Mouse (Mus musculus): ENCODE results near the gene Lrrc8d. TPM values are rescaled to one million over a fixed set of nuclear protein-coding genes. Genes with fewer than 3 reads are reported as not detected.

Gene Lrrc8d
- total RNA-seq (2014; rRNA removed; ENCODE audit: low replicate concordance) (5.5 and 8.8 TPM in 2 replicates), polyA plus RNA-seq (2015; fragmentation: Nextera tagmentation; extraction: Ambion mirVana) (8.5 and 10.0 TPM in 2 replicates)

DNA sequence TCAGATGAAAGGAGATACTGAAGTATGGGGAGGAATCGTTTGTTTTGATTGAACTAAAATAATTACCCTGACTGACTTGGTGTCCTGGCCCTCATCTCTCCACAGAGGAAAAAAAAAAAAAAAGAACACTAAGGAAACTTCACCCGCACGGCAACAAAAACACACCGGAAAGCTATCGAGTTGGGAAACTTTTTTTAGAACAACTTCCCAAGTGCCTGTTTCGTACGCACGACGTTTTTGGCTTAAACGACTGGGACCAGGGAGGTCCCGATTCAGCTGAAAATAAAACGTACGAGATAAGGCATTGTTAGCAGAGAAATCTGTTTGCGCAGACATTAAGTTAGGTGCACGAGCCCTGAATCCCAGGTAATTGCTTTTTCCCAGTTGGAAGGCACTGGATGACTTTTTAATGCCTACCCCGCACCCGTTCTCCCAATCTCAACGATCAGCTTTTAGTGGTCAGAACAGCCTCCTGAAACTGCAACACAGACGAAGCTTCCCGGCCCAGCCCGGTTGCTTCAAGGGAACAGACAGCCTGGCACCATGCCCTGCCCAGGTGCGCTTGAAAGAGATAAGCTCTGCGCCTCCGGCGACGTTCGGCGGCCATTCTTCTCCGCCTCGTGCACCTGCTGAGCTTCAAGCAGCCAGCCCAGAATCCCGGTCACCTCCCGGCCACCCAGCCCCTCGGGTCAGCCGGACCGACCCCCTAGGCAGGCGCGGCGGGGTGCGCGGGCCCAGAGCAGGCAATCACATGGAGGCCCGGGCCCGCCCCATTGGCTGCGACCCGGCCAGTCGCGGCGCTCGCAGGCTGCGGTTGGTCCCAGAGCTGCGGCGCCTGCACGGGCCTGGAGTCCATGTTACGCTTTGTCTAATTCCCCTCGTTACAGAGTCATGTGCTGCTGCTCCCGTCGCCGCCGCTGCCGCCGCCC lies at the start of gene Lrrc8d:
Gene Lrrc8d, plus strand, starts transcription at position 829 of the 929 bp plus-strand sequence.
- 1% methylated on average over 60 of the region's 60 CpGs for WGBS
- H3K9me3 ChIP-seq (replicated peaks; ENCODE audit: control insufficient read depth, low read length): no peaks in the 10 kb centered on the region
- H3K4me2 ChIP-seq (ENCODE audit: low read depth, low read length): peak within 1 kb of the TSS; percentile 96
- ATAC-seq (ENCODE audit: insufficient read depth, low read depth) (peak; percentile 93), DNase-seq (ENCODE audit: low spot score) (peak; percentile 83)
- peaks cover 13% of the 10 kb centered on the region for H3K4me1 ChIP-seq (ENCODE audit: control insufficient read depth, insufficient read depth)
- peak within 1 kb of the TSS; percentile 94 for H3K4me3 ChIP-seq (ENCODE audit: low read depth, low read length)
- no peaks in the 10 kb centered on the region for H3K27me3 ChIP-seq (ENCODE audit: control insufficient read depth, insufficient read depth, low read length)
- peak within 1 kb of the TSS; percentile 91 for H3K27ac ChIP-seq (ENCODE audit: low read depth)
- TF ChIP-seq CTCF (IDR thresholded peaks at IDR 0.05; ENCODE audit: low read depth) (no peak), EP300 (IDR thresholded peaks at IDR 0.05; ENCODE audit: low read depth) (no peak)
- H3K9ac ChIP-seq (replicated peaks; ENCODE audit: low read depth, low read length): peak within 1 kb of the TSS; percentile 93
- no peaks in the 10 kb centered on the region for H3K36me3 ChIP-seq (replicated peaks; ENCODE audit: control insufficient read depth, insufficient read depth, low read length)

DNA sequence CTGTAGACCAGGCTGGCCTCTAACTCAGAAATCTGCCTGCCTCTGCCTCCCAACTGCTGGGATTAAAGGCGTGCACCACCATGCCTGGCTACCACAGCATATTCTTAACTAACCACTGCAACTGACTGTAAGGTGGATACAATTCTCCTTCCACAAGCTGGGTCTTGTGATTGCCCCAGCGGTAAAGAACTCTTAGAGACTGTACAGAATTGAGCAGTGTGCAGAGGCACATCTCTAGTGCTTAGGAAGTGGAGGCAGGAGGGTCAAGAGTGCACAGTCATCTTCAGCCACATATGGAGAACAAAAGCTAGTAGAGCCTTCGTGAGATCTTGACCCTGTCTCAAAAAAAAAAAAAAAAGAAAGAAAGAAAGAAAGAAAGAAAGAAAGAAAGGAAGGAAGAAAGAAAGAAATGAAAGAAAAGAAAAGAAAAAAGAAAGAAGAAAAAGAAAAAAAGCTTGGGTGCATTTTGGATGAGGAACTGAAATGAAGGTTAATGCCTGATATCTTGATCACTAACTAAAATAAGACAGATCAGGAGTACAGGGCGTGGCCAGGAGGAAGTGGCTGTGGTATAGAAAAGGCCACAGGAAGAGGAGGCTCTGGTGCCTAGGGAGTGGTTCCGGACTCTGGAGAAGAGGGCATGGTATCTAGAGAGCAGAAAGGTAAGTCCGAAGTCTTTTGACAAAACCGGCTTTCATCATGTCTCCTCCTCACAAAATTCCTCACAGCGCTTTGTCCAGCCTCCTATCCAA lies 48.9 kb upstream of the Lrrc8d start:
- 80% methylated on average over 8 of the region's 8 CpGs for WGBS
- no peak for TF ChIP-seq EP300 (IDR thresholded peaks at IDR 0.05; ENCODE audit: low read depth)
- no peak for TF ChIP-seq CTCF (IDR thresholded peaks at IDR 0.05; ENCODE audit: low read depth)
- H3K27me3 ChIP-seq (ENCODE audit: control insufficient read depth, insufficient read depth, low read length): no peaks in the 10 kb centered on the region
- no peak overlapping the region for H3K9ac ChIP-seq (replicated peaks; ENCODE audit: low read depth, low read length)
- no peak for DNase-seq (ENCODE audit: low spot score)
- no peaks in the 10 kb centered on the region for H3K9me3 ChIP-seq (replicated peaks; ENCODE audit: control insufficient read depth, low read length)
- ATAC-seq (ENCODE audit: insufficient read depth, low read depth): no peak
- H3K4me1 ChIP-seq (ENCODE audit: control insufficient read depth, insufficient read depth): peaks cover 6% of the 10 kb centered on the region
- no peak overlapping the region for H3K4me3 ChIP-seq (ENCODE audit: low read depth, low read length)
- H3K4me2 ChIP-seq (ENCODE audit: low read depth, low read length): no peak overlapping the region
- peak overlapping the region; percentile 24; the same call in 1 of the 2 replicates for H3K27ac ChIP-seq (ENCODE audit: low read depth)
- H3K36me3 ChIP-seq (replicated peaks; ENCODE audit: control insufficient read depth, insufficient read depth, low read length): no peaks in the 10 kb centered on the region

DNA sequence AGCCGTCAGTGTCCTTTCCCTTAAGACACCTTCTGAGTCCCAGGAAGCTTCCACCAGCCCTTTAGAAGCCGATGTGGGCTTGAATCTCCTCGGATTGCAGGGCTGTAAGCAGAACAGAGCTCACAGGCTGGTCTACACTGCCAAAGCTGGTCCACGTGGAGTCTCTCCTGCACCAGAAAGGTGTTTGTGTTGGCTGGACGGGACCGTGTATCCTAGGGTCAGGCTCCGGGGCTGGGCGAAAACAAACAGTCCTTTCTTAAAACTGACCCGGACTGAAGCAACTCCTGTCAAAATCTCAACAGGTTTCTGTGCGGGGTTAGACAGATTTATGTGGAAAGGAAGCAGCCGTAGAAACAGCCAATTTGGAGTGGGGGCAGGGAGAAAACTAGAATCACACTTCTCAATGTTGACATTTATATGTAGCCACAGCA lies 48.2 kb upstream of the Lrrc8d start:
- H3K27me3 ChIP-seq (ENCODE audit: control insufficient read depth, insufficient read depth, low read length): no peaks in the 10 kb centered on the region
- no peak overlapping the region for H3K9ac ChIP-seq (replicated peaks; ENCODE audit: low read depth, low read length)
- no peak overlapping the region for H3K4me3 ChIP-seq (ENCODE audit: low read depth, low read length)
- no peaks in the 10 kb centered on the region for H3K9me3 ChIP-seq (replicated peaks; ENCODE audit: control insufficient read depth, low read length)
- DNase-seq (ENCODE audit: low spot score) (no peak), ATAC-seq (ENCODE audit: insufficient read depth, low read depth) (no peak)
- no peaks in the 10 kb centered on the region for H3K36me3 ChIP-seq (replicated peaks; ENCODE audit: control insufficient read depth, insufficient read depth, low read length)
- peaks cover 6% of the 10 kb centered on the region for H3K4me1 ChIP-seq (ENCODE audit: control insufficient read depth, insufficient read depth)
- TF ChIP-seq EP300 (IDR thresholded peaks at IDR 0.05; ENCODE audit: low read depth) (no peak), CTCF (IDR thresholded peaks at IDR 0.05; ENCODE audit: low read depth) (no peak)
- WGBS: 53% methylated on average over 11 of the region's 11 CpGs
- H3K27ac ChIP-seq (ENCODE audit: low read depth): peak overlapping the region; percentile 24; the same call in 1 of the 2 replicates
- H3K4me2 ChIP-seq (ENCODE audit: low read depth, low read length): no peak overlapping the region

DNA sequence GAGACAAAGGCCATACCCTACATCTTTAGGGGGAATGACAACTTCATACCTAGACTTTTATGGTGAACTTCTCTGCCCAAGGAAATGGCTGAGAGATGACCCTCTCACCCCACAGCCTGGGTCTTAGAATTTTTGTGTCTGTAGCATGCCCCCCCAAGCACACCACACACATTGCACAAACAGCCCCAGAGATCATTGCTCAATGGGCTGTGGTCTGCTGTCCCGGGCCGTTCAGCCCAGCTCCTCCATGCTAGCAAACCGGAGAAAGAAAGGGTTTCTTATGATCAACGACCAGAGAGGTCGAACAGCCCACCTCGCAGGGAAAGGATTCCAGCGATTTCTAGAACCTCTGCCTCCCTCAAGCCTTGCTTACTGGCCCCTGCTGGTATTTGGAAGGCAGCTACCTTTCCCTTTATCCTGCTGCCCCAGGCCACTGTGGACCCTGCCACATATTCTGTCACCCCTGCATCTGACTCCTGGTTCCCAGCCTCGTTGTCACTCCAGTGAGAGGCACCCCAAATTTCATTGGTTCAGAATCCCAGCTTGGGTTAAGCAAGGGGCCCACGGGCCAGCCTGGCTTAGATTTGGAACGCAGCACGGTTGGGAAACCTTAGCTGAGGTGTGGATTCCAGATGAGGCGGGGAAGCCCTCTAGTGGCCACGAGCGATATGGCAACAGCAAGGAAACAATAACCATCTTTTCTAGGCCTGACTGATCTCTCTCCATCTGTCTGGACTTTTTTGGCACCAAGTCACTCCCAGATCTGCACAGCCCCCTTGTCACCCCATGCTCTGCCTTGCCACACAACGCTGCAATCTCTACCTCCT lies 45.3 kb upstream of the Lrrc8d start:
- TF ChIP-seq EP300 (IDR thresholded peaks at IDR 0.05; ENCODE audit: low read depth): no peak
- peak; percentile 93 for TF ChIP-seq CTCF (IDR thresholded peaks at IDR 0.05; ENCODE audit: low read depth)
- no peak overlapping the region for H3K27ac ChIP-seq (ENCODE audit: low read depth)
- H3K9me3 ChIP-seq (replicated peaks; ENCODE audit: control insufficient read depth, low read length): no peaks in the 10 kb centered on the region
- peak; percentile 67; the same call in 1 of the 2 replicates for ATAC-seq (ENCODE audit: insufficient read depth, low read depth)
- no peaks in the 10 kb centered on the region for H3K36me3 ChIP-seq (replicated peaks; ENCODE audit: control insufficient read depth, insufficient read depth, low read length)
- 24% methylated on average over 15 of the region's 15 CpGs for WGBS
- no peak overlapping the region for H3K9ac ChIP-seq (replicated peaks; ENCODE audit: low read depth, low read length)
- H3K4me3 ChIP-seq (ENCODE audit: low read depth, low read length): no peak overlapping the region
- DNase-seq (ENCODE audit: low spot score): peak; percentile 68
- H3K4me1 ChIP-seq (ENCODE audit: control insufficient read depth, insufficient read depth): peaks cover 2% of the 10 kb centered on the region; the same call in 1 of the 2 replicates
- H3K27me3 ChIP-seq (ENCODE audit: control insufficient read depth, insufficient read depth, low read length): no peaks in the 10 kb centered on the region
- no peak overlapping the region for H3K4me2 ChIP-seq (ENCODE audit: low read depth, low read length)

Measured in heart, postnatal 0 days (tissue).